Mouse (Mus musculus) c-Kit-positive CD71-positive TER-119-positive erythroid progenitor cells, embryonic 14.5 days (primary cell): ENCODE results near the gene Med31.
"Not testable (repeated sequence)": the region's sequence is repeated elsewhere in the genome, so short reads cannot be mapped to it uniquely, and the experiment has no call there.

Experiments used
- DNase-seq: peaks from one replicate; pipeline ENCODE4 v3.0.0-alpha.2; 2013; ENCODE audit warnings: low spot score

Gene Med31

GRCm38 (mm10) chr11:72203440-72203839, 12.0 kb downstream of the Med31 start:
- no peak for DNase-seq

- DNase-seq, result no peak
These were observed 18.9 kb downstream of the Med31 start for GRCm38 (mm10) chr11:72196506-72196905.

DNA sequence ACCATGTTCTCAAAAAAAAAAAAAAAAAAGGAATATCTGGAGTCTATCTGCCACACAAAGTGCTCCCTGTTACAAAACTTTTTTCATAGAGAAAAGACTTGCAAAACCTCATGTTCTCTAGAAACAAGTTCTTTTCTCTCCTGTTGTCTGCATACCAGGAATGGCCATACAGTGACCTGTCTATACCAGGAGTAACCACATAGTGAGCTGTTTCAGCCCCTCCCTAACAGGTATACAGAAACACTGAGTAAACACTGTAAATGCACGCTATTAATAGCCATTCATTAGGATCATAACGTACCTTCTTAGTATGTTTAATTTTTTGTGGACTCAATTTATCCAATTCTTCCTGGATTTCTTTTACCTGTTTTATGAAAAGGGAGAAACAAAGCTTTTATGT, 21.1 kb downstream of the Med31 start:
- no peak for DNase-seq

GRCm38 (mm10) chr11:72190857-72191256, 24.5 kb downstream of the Med31 start:
- no peak for DNase-seq

DNA sequence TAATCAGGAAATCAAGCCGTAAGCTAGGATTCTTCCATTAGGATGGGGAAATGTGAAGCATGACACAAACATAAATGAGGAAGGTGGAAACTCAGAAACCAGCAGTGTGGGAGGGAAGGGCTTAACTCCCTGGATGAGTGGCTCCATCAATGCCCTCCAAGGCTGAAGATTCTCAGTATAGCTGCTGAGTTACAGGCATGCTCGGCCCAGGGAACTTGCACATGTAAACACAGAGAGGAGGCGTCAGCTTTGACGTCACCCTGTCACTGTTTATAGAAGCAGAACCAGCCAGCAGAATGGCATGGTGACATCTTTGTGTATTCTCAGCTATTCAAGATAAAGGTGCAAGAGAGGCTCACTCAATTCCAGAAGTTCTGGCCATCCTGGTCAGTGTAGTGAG, 31.1 kb downstream of the Med31 start:
- no peak for DNase-seq

GRCm38 (mm10) chr11:72181136-72181535, 34.3 kb downstream of the Med31 start:
- no peak for DNase-seq

DNA sequence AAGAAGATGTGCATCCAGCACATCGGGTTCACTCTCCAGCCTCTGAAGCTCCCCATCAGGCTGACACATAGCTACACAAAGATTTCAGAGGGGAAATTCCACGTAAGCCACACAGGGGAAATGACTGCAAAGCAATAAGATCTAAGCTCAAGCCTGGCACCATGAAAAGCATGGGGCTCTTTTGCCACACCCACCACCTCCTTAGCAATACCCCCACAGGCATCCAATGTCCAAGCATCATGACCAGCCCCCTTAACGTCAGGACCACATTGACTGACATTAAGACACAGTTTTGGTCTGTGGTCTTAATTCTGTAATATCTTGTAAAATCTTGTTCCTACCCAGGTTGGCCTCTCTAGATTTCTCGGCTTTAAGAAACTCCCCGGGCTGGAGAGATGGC, 34.8 kb downstream of the Med31 start:
- no peak for DNase-seq

DNA sequence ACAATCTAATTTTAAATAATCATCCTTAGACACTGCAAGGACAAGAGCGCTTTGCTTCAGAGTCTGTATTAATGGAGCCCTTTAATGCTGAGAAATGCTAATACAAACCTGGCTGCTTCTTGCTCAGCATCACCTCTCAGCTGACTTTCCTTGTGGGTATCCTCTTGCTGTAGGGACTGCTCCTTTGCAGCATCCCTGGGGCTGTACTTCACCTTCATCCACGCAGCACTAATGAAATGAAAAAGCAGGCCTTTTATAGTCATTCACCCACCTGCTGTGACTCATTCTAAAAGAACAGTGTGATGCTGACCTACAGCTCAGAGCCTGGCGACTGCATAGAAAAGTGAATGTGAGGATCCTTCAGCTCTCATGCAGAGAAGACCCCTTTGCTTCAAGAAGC, 38.8 kb downstream of the Med31 start:
- DNase-seq, result no peak

GRCm38 (mm10) chr11:72175966-72176365, 39.4 kb downstream of the Med31 start:
- DNase-seq, result no peak

- DNase-seq, result no peak
These were observed 40.7 kb downstream of the Med31 start for GRCm38 (mm10) chr11:72174721-72175120.

GRCm38 (mm10) chr11:72173506-72173905, 41.9 kb downstream of the Med31 start:
- no peak for DNase-seq

GRCm38 (mm10) chr11:72171906-72172305, 43.5 kb downstream of the Med31 start:
- not testable (repeated sequence) for DNase-seq

DNA sequence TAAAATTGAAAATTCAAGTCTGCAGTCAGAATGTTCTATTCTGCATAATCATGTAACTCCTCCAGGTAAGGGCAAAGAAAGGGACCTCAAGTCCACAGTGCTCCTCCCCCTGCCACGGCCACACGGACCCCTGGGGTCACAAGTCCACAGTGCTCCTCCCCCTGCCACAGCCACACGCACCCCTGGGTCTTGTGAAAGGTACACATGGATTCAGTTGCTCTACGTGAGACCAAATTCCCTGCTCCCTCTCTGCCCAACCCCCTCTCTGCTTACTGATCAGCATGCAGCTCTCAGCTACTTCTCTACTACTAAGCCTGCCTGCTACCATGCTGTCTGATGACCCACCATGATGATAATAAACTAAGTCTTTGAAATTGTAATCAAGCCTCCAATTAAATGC, 45.5 kb downstream of the Med31 start:
- no peak for DNase-seq

DNA sequence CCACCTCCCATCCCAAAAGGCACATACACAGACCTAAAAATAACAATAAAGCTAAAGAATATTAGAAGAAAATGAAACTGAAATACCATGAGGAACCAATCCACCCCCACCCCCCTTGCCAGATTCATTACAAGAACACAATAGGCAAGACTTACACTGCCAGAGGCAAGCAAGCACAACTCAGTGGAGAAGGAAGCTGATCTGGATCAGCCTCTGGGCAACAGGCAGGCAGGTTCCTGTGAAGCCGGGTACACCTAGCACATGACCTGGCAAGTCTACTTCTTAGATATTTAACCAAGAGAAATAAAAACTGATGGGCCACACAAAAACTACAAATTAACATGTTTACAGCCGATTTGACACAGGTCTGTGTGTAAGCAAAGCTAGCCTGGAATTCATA, 52.2 kb downstream of the Med31 start:
- DNase-seq, result no peak
